Mouse (Mus musculus) hindbrain, embryonic 16.5 days (tissue): ENCODE measurements around the gene Zmym2. TPM values are rescaled to one million over a fixed set of nuclear protein-coding genes. Genes with fewer than 3 reads are reported as not detected.
"Not testable (repeated sequence)": the region's sequence is repeated elsewhere in the genome, so short reads cannot be mapped to it uniquely, and the experiment has no call there.

Experiments used
- ATAC-seq: fragments of 200-750 bp; cut with Nextera tagmentation; 2 replicates; pipeline ENCODE4 v1.8.0; 2017; ENCODE audit warnings: moderate TSS enrichment, moderate library complexity
- H3K27ac ChIP-seq: fragments of 300-500 bp; sonication (generic); 2 replicates; pipeline ENCODE4 v1.5.1; 2014; ENCODE audit warnings: low read depth, mild to moderate bottlenecking, control low read depth, low read length, moderate library complexity
- H3K27me3 ChIP-seq: fragments of 300-500 bp; sonication (generic); replicated peaks from 2 replicates; pipeline ENCODE4 v1.6.1; 2014; ENCODE audit warnings: low read length; ENCODE audit not compliant: control insufficient read depth, insufficient read depth
- H3K36me3 ChIP-seq: fragments of 300-500 bp; sonication (generic); 2 replicates; pipeline ENCODE4 v1.6.1; 2014; ENCODE audit warnings: mild to moderate bottlenecking, low read length, moderate library complexity, mixed read lengths; ENCODE audit not compliant: control insufficient read depth, insufficient read depth
- H3K4me1 ChIP-seq: fragments of 300-500 bp; sonication (generic); 2 replicates; pipeline ENCODE4 v1.6.1; 2014; ENCODE audit warnings: low read depth, low read length; ENCODE audit not compliant: control insufficient read depth, insufficient read depth
- H3K4me2 ChIP-seq: fragments of 300-500 bp; sonication (generic); 2 replicates; pipeline ENCODE4 v1.6.1; 2014; ENCODE audit warnings: mild to moderate bottlenecking, low read length, control low read depth, moderate library complexity
- H3K4me3 ChIP-seq: fragments of 300-500 bp; sonication (generic); 2 replicates; pipeline ENCODE4 v1.5.1; 2014; ENCODE audit warnings: mild to moderate bottlenecking, low read length, control low read depth, moderate library complexity
- H3K9ac ChIP-seq: fragments of 300-500 bp; sonication (generic); 2 replicates; pipeline ENCODE4 v1.6.1; 2014; ENCODE audit warnings: low read depth, mild to moderate bottlenecking, control low read depth, low read length, moderate library complexity
- H3K9me3 ChIP-seq: fragments of 300-500 bp; sonication (generic); 2 replicates; pipeline ENCODE4 v1.6.1; 2014; ENCODE audit warnings: mild to moderate bottlenecking, low read length, moderate library complexity; ENCODE audit not compliant: control insufficient read depth
- WGBS: fragments of 180-500 bp; shearing (Covaris S2); extraction: QIAGEN DNeasy Blood & Tissue Kit; methylation state at CpG from one replicate; pipeline ENCODE4 v1.1.7; 2014; 5-methylcytosine and 5-hydroxymethylcytosine counted together
- polyA plus RNA-seq: library from polyadenylated mRNA; unstranded; fragments of >200 nt; fragmentation: Nextera tagmentation; extraction: Ambion mirVana; gene quantifications from 2 replicates; pipeline ENCODE4 v1.2.1, GENCODE M21; 2015

The Zmym2 gene
- polyA plus RNA-seq, result 44.9 and 54.4 TPM in 2 replicates

DNA sequence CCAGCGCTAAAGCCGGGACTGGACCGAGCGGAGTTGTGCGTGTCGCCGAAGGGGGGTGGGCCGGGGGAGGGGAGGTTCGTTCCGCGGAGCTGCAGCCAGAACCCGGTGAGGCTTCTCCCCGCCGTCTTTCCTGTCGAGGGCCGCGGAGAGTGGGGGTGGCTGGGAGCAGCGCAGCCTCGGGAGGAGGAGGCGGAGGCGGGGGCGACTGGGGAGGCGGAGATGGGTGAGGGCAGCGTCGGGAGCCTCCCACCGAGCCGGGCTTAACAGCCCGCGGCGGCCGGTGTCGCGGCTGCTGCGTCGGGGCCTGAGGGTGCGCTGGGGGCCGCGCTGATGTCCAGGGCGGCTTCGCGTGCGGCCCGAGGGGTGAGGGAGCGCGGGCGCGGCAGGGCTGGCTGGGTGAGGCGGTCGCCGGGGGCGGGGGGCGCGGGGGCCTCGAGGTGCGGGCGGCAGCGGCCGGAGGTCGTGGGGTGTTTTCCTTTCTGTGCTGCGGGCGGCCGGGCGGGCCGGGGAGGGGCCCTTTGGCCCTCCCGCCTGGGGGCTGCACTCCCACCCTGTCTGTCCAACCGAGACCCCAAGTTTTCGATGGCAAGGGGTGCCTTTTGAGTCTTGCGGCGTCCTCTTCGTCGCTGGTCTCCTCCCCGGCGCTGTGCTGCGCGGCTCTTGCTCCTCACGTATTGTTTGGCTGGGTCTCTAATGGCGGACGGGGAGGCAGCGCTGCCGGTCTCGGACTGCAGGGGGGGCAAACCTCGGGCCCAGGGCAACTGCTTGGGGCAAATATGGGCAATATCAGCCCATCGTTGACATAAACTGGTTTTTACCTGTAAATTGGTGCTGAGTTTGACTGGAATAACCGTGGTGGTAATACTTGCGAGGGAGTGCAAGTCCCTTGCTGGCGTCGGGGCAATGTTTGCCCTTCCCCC, at the start of gene Zmym2:
TSS of gene Zmym2 (plus strand) at position 60 of the 920 bp plus-strand sequence.
- not testable (repeated sequence) for H3K27me3 ChIP-seq, H3K36me3 ChIP-seq, H3K9me3 ChIP-seq
- Histone ChIP-seq H3K4me1 (peaks cover 18% of the 10 kb centered on the region), H3K4me3 (peak within 1 kb of the TSS; percentile 84), H3K4me2 (peak within 1 kb of the TSS; percentile 79), H3K27ac (peak within 1 kb of the TSS; percentile 99), H3K9ac (peak within 1 kb of the TSS; percentile 95)
- ATAC-seq, result peak; percentile 7; the same call in 1 of the 2 replicates
- WGBS, result under 1% methylated on average over 34 of the region's 87 CpGs

DNA sequence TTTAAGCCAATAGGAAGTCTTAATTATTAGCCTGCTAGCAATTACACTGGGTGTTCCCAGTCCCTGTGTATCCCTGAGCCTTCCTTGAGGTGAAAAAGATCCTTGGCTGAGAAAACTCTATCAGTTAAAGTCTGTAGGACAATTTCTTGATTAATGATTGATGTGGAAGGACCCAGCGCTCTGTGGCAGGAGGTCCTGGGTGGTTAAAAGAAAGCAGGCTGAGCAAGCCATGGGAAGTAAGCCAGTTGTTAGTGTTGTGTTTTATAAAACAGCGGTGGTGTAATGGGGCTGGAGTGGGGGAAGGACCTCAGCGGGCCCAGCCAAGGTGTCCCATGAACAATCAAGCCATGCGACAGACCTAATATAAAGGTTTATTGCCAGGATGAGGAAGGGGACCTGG, 42.4 kb upstream of the Zmym2 start:
- no peak overlapping the region for H3K4me2 ChIP-seq
- 55% methylated on average over 4 of the region's 4 CpGs for WGBS
- no peak for ATAC-seq

DNA sequence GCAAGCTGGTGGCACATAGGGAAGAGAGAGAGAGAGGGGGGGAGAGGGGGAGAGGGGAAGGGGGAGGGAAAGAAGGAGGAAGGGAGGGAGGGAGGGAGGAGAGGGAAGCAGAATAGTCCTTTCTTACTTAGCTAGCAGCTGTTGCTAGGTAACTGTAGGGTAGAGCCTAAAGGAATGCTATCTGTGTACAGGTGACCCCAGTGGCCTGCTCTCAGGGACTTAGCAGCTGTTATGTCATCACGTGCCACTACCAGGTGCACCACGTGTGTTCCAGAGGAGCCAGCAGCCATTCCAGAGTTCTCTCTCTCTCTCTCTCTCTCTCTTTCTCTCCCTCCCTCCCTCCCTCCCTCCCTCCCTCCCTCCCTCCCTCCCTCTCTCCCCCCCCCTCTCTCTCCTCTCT, 41.9 kb upstream of the Zmym2 start:
- Histone ChIP-seq H3K9ac (no peak overlapping the region), H3K4me3 (no peak overlapping the region), H3K4me1 (no peaks in the 10 kb centered on the region), H3K4me2 (no peak overlapping the region), H3K9me3 (no peaks in the 10 kb centered on the region), H3K36me3 (no peaks in the 10 kb centered on the region), H3K27me3 (no peaks in the 10 kb centered on the region), H3K27ac (no peak overlapping the region)
- ATAC-seq, result peak; percentile 82
- 9% methylated on average over 2 of the region's 2 CpGs for whole genome bisulfite sequencing

More for the DNA sequence above, 42.4 kb upstream of the Zmym2 start:
- no peaks in the 10 kb centered on the region for H3K27me3 ChIP-seq
- H3K4me1 ChIP-seq, result no peaks in the 10 kb centered on the region
- H3K4me3 ChIP-seq, result no peak overlapping the region
- no peaks in the 10 kb centered on the region for H3K36me3 ChIP-seq
- H3K9me3 ChIP-seq, result no peaks in the 10 kb centered on the region
- no peak overlapping the region for H3K27ac ChIP-seq
- no peak overlapping the region for H3K9ac ChIP-seq

DNA sequence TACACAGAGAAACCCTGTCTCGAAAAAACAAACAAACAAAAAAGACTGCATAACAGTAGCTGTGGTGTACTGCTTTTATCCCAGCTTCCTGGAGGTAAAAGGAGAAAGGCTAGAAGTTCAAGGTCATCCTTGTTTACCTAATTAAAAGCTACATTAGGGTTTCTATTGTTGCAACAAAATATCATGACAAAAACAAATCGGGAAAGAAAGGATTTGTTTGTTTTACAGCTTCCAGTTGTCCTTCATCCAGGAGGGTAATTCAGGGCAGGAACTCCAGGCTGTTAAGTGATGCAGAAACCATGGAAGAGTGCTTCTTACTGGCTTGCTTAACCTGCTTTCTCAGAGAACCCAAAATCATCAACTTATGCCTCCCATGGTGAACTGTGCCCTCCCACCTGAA, 38.1 kb upstream of the Zmym2 start:
- H3K4me1 ChIP-seq, result no peaks in the 10 kb centered on the region
- no peak overlapping the region for H3K4me3 ChIP-seq
- H3K36me3 ChIP-seq, result no peaks in the 10 kb centered on the region
- 56% methylated on average over 2 of the region's 2 CpGs for WGBS
- H3K27me3 ChIP-seq, result no peaks in the 10 kb centered on the region
- H3K27ac ChIP-seq, result no peak overlapping the region
- H3K9me3 ChIP-seq, result 0 out of 2 replicates have a peak, but pooled peaks cover 2% of the 10 kb centered on the region
- no peak for ATAC-seq
- H3K9ac ChIP-seq, result no peak overlapping the region
- H3K4me2 ChIP-seq, result no peak overlapping the region

DNA sequence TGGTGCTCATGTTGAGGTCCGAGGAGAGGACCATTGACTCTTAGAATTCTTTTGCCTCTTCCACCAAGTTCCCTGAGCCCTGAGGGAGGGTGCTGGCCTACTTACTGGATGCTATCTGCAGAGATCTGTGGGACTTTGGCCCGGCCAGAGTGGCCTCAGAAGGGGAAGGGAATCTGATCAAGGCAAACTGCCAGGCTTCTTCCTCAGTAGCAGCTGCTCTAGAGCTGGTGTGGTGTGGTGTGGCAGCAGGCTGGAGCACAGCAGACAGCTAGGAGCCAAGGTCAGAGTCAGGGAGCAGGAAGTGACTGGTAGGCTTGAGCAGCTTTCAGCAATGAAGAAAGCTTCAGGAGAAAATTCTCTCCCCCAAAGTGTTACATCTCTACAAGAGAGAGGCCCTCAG, 36.8 kb upstream of the Zmym2 start:
- H3K9me3 ChIP-seq, result 0 out of 2 replicates have a peak, but pooled peaks cover 4% of the 10 kb centered on the region

DNA sequence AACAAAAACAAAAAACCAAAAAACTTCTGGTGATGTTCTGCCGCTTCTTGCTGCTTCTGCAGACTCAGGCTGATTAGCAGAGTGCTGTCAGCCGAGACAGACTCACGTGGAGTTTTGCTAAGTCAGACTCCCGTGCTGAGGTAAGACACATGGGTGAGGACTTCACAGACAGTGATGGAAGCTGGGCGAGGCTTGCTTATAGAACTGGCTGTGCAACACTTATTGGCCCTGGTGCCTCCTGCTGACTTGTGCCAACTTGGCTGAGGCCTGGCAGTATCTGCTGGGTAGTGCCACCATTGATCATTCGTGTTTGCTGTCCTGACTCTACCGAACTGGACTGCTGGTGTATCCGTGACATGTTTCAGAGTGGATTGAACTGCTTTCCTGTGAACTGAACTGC, 22.4 kb upstream of the Zmym2 start:
- H3K27ac ChIP-seq, result no peak overlapping the region
- H3K4me1 ChIP-seq, result no peaks in the 10 kb centered on the region; the same call in 1 of the 2 replicates
- WGBS, result 66% methylated on average over 8 of the region's 8 CpGs
- ATAC-seq, result no peak
- H3K9me3 ChIP-seq, result no peaks in the 10 kb centered on the region
- H3K4me2 ChIP-seq, result no peak overlapping the region
- peaks cover 9% of the 10 kb centered on the region for H3K27me3 ChIP-seq
- H3K36me3 ChIP-seq, result no peaks in the 10 kb centered on the region
- H3K9ac ChIP-seq, result no peak overlapping the region
- no peak overlapping the region for H3K4me3 ChIP-seq

More for the DNA sequence above, 36.8 kb upstream of the Zmym2 start:
- Histone ChIP-seq H3K4me3 (no peak overlapping the region), H3K4me1 (no peaks in the 10 kb centered on the region), H3K36me3 (no peaks in the 10 kb centered on the region), H3K4me2 (no peak overlapping the region), H3K9ac (no peak overlapping the region), H3K27me3 (no peaks in the 10 kb centered on the region), H3K27ac (no peak overlapping the region)
- 77% methylated on average over 2 of the region's 2 CpGs for WGBS
- ATAC-seq, result no peak

DNA sequence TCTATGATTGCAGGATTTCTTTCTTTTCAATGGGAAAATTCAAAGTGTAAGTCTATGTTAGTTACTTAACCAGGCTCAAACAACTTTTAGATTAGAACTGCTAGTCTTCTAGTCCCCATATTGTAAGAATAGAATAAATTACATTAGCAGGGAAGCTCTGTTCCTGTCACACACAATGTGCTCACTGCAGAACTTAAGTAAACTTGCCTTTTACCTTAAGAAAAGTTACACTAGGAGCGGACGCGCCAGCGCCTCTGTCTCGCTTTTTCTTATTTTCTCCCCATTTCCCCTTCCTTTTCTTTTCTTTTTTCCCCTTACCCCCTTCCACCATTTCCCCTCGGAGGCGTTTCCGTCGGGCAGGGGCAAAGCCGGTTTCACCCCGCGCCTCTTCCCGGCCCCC, 21.8 kb upstream of the Zmym2 start:
- Histone ChIP-seq H3K27ac (no peak overlapping the region), H3K27me3 (peaks cover 9% of the 10 kb centered on the region), H3K4me3 (peak overlapping the region; percentile 38), H3K9me3 (no peaks in the 10 kb centered on the region), H3K4me1 (no peaks in the 10 kb centered on the region; the same call in 1 of the 2 replicates), H3K36me3 (no peaks in the 10 kb centered on the region), H3K4me2 (peak overlapping the region; percentile 59), H3K9ac (peak overlapping the region; percentile 17; the same call in 1 of the 2 replicates)
- ATAC-seq, result no peak
- WGBS, result 6% methylated on average over 13 of the region's 13 CpGs

DNA sequence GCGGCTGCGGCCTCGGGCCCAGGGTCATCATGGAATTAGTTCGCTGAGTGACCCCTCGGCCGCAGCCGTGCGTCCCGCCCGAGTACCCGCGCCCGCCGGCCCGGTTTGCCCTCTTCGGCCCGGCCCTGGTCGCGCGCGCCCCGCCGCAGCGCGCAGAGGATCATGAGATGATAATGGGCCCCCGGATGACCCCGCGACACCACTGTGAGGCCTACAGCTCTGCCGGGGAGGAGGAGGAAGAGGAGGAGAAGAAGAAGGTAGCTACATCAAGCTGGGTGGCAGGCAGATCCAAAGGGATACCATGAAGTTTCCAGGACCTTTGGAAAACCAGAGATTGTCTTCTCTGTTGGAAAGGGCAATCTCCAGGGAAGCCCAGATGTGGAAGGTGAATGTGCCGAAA, 21.3 kb upstream of the Zmym2 start:
- WGBS, result 3% methylated on average over 30 of the region's 30 CpGs
- H3K27ac ChIP-seq, H3K9me3 ChIP-seq, ATAC-seq, H3K4me1 ChIP-seq, H3K27me3 ChIP-seq, H3K36me3 ChIP-seq: not testable (repeated sequence)
- H3K4me2 ChIP-seq, result peak overlapping the region; percentile 59
- H3K9ac ChIP-seq, result peak overlapping the region; percentile 17; the same call in 1 of the 2 replicates
- peak overlapping the region; percentile 38 for H3K4me3 ChIP-seq

DNA sequence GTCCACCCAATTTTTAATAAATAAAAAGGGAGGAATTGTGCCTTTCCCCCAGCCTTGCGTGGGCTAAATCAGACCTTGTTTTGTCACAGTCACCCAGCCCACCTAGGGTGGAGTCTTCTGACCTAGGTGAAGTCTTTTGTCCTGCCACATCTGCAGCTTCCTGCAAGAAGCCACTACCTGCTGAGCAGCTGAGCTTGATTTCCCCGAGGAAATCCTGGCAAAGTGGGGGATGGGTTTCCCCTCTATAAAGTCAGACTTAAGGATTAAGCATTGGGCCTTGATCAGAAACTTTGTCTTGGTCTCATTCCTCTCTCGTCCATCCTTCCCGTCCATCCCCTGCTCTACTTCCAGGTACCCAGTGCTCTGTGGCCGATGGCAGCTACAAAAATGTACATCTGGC, 12.9 kb upstream of the Zmym2 start:
- H3K4me3 ChIP-seq, result no peak overlapping the region
- no peak overlapping the region for H3K27ac ChIP-seq
- H3K9me3 ChIP-seq, result no peaks in the 10 kb centered on the region
- H3K27me3 ChIP-seq, result no peaks in the 10 kb centered on the region
- 83% methylated on average over 5 of the region's 5 CpGs for WGBS
- no peaks in the 10 kb centered on the region for H3K4me1 ChIP-seq
- H3K4me2 ChIP-seq, result no peak overlapping the region
- H3K36me3 ChIP-seq, result no peaks in the 10 kb centered on the region
- no peak overlapping the region for H3K9ac ChIP-seq
- ATAC-seq, result no peak
